Mouse (Mus musculus): ENCODE results near the gene Prune1. TPM values are rescaled to one million over a fixed set of nuclear protein-coding genes. Genes with fewer than 3 reads are reported as not detected.

Prune1 gene
- polyA plus RNA-seq, 1 experiment = 19.1 TPM

DNA sequence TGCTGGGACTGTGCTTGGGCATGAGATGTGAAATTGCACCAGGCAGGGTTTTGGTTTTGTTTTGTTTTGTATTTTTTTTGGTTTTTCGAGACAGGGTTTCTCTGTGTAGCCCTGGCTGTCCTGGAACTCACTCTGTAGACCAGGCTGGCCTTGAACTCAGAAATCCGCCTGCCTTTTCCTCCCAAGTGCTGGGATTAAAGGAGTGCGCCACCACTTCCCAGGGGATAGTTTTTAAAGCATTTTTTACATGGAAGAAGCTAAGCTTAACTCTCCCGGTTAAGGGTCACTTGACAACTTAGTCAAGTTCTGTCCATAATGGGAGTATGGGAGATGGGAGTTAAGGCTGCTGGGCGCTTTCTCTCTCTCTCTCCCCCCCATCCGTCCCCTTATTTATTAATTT lies 32.2 kb upstream of the Prune1 start:
- H3K27ac ChIP-seq (ENCODE audit: control insufficient read depth, insufficient read depth, low read depth, low read length) = no peak overlapping the region
- no peak for TF ChIP-seq POLR2A (IDR thresholded peaks at IDR 0.05; ENCODE audit: control insufficient read depth, low read depth, low read length)
- TF ChIP-seq CTCF (IDR thresholded peaks at IDR 0.05; ENCODE audit: control insufficient read depth, insufficient read depth, insufficient replicate concordance, low read depth, low read length) = no peak
- H3K4me1 ChIP-seq (ENCODE audit: control insufficient read depth, insufficient read depth, low read length) = peaks cover 12% of the 10 kb centered on the region

DNA sequence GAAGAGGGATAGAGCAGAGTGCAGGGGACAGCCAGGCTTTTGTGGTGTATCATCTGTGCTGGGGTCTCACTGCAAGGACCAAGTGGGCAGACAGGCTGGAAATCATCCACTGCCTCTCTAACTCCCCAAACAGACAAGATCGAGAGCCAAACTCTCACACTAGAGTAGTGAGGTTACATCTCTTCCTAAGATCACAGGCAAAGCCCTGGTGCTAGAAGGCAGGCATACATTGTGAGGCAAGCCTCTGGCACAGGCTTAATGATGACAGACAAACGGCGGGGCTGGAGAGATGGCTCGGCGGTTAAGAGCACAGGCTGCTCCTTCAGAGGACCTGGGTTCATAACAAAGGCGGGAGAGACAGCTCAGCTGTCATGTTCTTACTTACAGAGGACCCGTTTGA lies 31.6 kb upstream of the Prune1 start:
- TF ChIP-seq POLR2A (IDR thresholded peaks at IDR 0.05; ENCODE audit: control insufficient read depth, low read depth, low read length) = no peak
- TF ChIP-seq CTCF (IDR thresholded peaks at IDR 0.05; ENCODE audit: control insufficient read depth, insufficient read depth, insufficient replicate concordance, low read depth, low read length) = no peak
- Histone ChIP-seq H3K4me1 (ENCODE audit: control insufficient read depth, insufficient read depth, low read length) (peaks cover 12% of the 10 kb centered on the region), H3K27ac (ENCODE audit: control insufficient read depth, insufficient read depth, low read depth, low read length) (no peak overlapping the region), H3K36me3 (ENCODE audit: control insufficient read depth, insufficient read depth, low read length) (no peaks in the 10 kb centered on the region), H3K4me3 (ENCODE audit: control insufficient read depth, low read depth, low read length) (no peak overlapping the region), H3K27me3 (ENCODE audit: control insufficient read depth, insufficient read depth, low read length) (no peaks in the 10 kb centered on the region)

More for the DNA sequence above, 32.2 kb upstream of the Prune1 start:
- Histone ChIP-seq H3K27me3 (ENCODE audit: control insufficient read depth, insufficient read depth, low read length) (no peaks in the 10 kb centered on the region), H3K36me3 (ENCODE audit: control insufficient read depth, insufficient read depth, low read length) (no peaks in the 10 kb centered on the region), H3K4me3 (ENCODE audit: control insufficient read depth, low read depth, low read length) (no peak overlapping the region)

DNA sequence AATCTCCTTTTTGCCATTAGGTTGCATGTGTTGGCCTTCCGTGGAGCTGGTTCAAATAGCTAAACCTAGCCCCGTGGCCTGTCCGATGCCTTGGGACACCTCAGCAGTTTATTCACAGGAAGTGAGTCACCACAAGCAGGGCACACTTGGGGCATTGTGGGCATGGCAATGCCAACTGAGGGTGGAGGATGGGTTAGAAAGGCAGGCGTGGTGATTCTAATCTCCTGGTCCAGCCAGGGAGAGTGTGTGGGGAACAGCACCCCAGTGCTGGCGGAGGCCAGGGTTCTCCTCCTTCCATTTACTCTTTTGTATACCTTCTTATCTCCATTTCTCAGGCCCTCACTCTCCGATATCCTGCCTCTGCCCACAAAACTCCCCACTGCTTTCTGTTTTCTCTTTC lies 30.7 kb upstream of the Prune1 start:
- no peak overlapping the region for H3K4me3 ChIP-seq (ENCODE audit: control insufficient read depth, low read depth, low read length)
- H3K4me1 ChIP-seq (ENCODE audit: control insufficient read depth, insufficient read depth, low read length) = peaks cover 12% of the 10 kb centered on the region
- H3K27ac ChIP-seq (ENCODE audit: control insufficient read depth, insufficient read depth, low read depth, low read length) = no peak overlapping the region
- TF ChIP-seq POLR2A (IDR thresholded peaks at IDR 0.05; ENCODE audit: control insufficient read depth, low read depth, low read length) (no peak), CTCF (IDR thresholded peaks at IDR 0.05; ENCODE audit: control insufficient read depth, insufficient read depth, insufficient replicate concordance, low read depth, low read length) (no peak)
- no peaks in the 10 kb centered on the region for H3K27me3 ChIP-seq (ENCODE audit: control insufficient read depth, insufficient read depth, low read length)
- no peaks in the 10 kb centered on the region for H3K36me3 ChIP-seq (ENCODE audit: control insufficient read depth, insufficient read depth, low read length)

DNA sequence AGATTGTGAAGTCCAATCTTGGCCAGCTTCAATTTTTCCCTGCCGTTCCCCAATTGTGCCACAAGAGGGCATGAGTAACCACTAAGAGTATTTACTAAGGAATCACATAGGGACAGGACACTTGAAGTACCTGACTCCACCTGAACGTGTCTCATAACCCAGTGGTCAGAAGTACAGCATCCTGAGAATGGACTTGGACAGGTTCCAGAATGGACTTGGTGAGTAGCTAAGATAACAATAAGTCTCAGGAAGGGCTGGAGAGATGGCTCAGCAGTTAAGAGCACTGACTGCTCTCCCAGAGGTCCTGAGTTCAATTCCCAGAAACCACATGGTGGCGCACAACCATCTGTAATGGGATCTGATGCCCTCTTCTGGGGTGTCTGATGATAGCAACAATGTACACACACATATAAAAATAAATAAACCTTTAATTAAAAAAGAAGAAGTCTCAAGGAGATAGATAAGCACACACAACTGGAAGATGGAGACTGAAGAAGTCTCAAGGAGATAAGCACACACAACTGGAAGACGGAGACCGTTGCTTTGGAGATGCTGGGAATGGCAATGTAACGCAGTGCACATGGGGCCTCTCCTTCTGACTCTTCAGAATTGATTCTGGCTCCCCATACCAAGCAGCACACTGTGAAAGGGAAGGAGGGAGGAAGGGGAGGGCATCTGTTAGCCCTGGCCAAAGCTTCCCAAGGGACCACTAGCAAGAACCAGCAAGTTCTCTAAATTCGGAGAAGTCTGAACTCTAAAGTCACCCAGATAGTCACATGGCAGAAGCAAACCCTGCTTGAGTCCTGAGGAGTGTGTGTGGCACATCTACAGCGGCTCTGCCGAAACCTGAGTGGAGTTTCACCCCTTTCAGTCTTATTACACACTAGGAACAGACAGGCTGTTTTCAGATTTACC lies 29.3 kb upstream of the Prune1 start:
- H3K36me3 ChIP-seq (ENCODE audit: control insufficient read depth, insufficient read depth, low read length) = no peaks in the 10 kb centered on the region
- no peaks in the 10 kb centered on the region for H3K27me3 ChIP-seq (ENCODE audit: control insufficient read depth, insufficient read depth, low read length)
- H3K4me1 ChIP-seq (ENCODE audit: control insufficient read depth, insufficient read depth, low read length) = peaks cover 16% of the 10 kb centered on the region
- H3K27ac ChIP-seq (ENCODE audit: control insufficient read depth, insufficient read depth, low read depth, low read length) = no peak overlapping the region
- H3K4me3 ChIP-seq (ENCODE audit: control insufficient read depth, low read depth, low read length) = no peak overlapping the region
- TF ChIP-seq POLR2A (IDR thresholded peaks at IDR 0.05; ENCODE audit: control insufficient read depth, low read depth, low read length) (no peak), CTCF (IDR thresholded peaks at IDR 0.05; ENCODE audit: control insufficient read depth, insufficient read depth, insufficient replicate concordance, low read depth, low read length) (peak; percentile 15; the same call in 1 of the 2 replicates)

DNA sequence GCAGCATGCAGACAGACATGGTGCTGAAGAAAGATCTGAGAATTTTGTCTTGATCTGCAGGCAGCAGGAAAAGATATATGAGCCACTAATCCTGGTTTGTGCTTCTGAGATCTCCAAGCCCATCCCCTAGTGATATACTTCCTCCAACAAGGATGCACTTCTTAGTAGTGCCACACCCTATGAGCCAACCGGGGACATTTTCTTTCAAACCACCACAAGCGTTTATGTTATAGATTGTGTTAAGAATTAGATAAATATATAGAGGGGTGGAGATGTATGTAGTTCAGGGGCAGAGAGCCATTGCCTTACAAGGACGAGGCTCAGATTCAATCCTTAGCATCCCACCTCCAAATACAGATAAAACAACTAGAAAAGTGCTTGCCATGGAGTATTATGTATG lies 28.6 kb upstream of the Prune1 start:
- Histone ChIP-seq H3K4me3 (ENCODE audit: control insufficient read depth, low read depth, low read length) (no peak overlapping the region), H3K4me1 (ENCODE audit: control insufficient read depth, insufficient read depth, low read length) (peaks cover 9% of the 10 kb centered on the region), H3K27me3 (ENCODE audit: control insufficient read depth, insufficient read depth, low read length) (no peaks in the 10 kb centered on the region), H3K27ac (ENCODE audit: control insufficient read depth, insufficient read depth, low read depth, low read length) (no peak overlapping the region), H3K36me3 (ENCODE audit: control insufficient read depth, insufficient read depth, low read length) (no peaks in the 10 kb centered on the region)
- TF ChIP-seq POLR2A (IDR thresholded peaks at IDR 0.05; ENCODE audit: control insufficient read depth, low read depth, low read length) (no peak), CTCF (IDR thresholded peaks at IDR 0.05; ENCODE audit: control insufficient read depth, insufficient read depth, insufficient replicate concordance, low read depth, low read length) (no peak)

DNA sequence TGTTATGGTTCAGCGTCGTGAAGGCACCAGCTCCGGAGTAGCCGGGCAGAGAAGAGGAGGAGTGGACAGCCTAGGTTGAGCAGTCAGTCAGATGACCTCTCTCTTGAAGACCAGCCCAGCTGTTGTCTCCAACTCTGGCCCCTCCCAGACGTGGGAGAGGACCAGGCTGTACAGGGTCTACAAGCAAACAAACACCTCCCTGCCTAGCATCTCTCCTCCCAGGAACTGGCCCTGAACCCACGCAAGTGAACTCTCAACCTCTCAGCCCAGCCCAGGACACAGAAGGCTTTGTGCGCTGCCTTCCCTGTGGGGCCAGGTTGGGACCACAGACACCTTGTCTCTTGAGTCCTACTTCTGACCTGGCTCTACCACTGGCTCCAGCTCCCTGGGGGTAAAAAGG lies 25.2 kb upstream of the Prune1 start, which contains the start of gene Anxa9:
TSS of gene Anxa9 (minus strand) at position 77 of the 400 bp plus-strand sequence.
- H3K4me3 ChIP-seq (ENCODE audit: control insufficient read depth, low read depth, low read length) = peak within 1 kb of the TSS; percentile 50
- 0 out of 2 replicates have a peak, but pooled peaks have one; percentile 23 for TF ChIP-seq POLR2A (IDR thresholded peaks at IDR 0.05; ENCODE audit: control insufficient read depth, low read depth, low read length)
- TF ChIP-seq CTCF (IDR thresholded peaks at IDR 0.05; ENCODE audit: control insufficient read depth, insufficient read depth, insufficient replicate concordance, low read depth, low read length) = no peak
- peak within 1 kb of the TSS; percentile 66 for H3K27ac ChIP-seq (ENCODE audit: control insufficient read depth, insufficient read depth, low read depth, low read length)
- no peaks in the 10 kb centered on the region for H3K27me3 ChIP-seq (ENCODE audit: control insufficient read depth, insufficient read depth, low read length)
- no peaks in the 10 kb centered on the region for H3K36me3 ChIP-seq (ENCODE audit: control insufficient read depth, insufficient read depth, low read length)
- H3K4me1 ChIP-seq (ENCODE audit: control insufficient read depth, insufficient read depth, low read length) = peaks cover 6% of the 10 kb centered on the region

DNA sequence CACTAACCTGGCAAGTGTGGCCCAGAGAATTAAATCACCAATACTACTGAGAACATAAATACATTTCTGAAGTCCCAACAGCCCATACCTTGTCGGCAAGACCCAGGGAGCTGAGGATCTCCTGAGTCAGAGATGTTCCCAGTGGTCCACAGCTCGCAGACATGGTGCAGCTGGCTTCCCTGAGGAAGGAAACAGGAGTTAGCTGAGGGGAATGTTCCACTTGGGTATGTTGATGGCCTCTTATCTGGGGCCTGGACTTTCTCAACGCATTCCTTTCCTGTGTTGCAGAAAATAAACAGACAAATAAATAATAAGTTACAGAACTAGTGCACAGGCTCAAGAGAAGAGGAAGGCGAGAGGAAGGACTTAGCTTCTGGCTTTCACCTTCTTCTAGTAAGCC lies 24.4 kb upstream of the Prune1 start:
- TF ChIP-seq POLR2A (IDR thresholded peaks at IDR 0.05; ENCODE audit: control insufficient read depth, low read depth, low read length) = no peak
- no peak for TF ChIP-seq CTCF (IDR thresholded peaks at IDR 0.05; ENCODE audit: control insufficient read depth, insufficient read depth, insufficient replicate concordance, low read depth, low read length)
- H3K27ac ChIP-seq (ENCODE audit: control insufficient read depth, insufficient read depth, low read depth, low read length) = peak overlapping the region; percentile 22; the same call in 1 of the 2 replicates
- no peaks in the 10 kb centered on the region for H3K27me3 ChIP-seq (ENCODE audit: control insufficient read depth, insufficient read depth, low read length)
- peaks cover 6% of the 10 kb centered on the region for H3K4me1 ChIP-seq (ENCODE audit: control insufficient read depth, insufficient read depth, low read length)
- no peak overlapping the region; the same call in 1 of the 2 replicates for H3K4me3 ChIP-seq (ENCODE audit: control insufficient read depth, low read depth, low read length)
- H3K36me3 ChIP-seq (ENCODE audit: control insufficient read depth, insufficient read depth, low read length) = no peaks in the 10 kb centered on the region

All from testis, adult 2 months (tissue).